Mouse (Mus musculus) heart, postnatal 25 days (tissue): ENCODE results near the gene Dbp. TPM values are rescaled to one million over a fixed set of nuclear protein-coding genes. Genes with fewer than 3 reads are reported as not detected.

Source experiments
- DNase-seq: peaks from one replicate; pipeline ENCODE4 v3.0.0; 2022; ENCODE audit warnings: low spot score
- intact Hi-C: fragments of 180-260 bp; cut with DNase I; formaldehyde crosslinking; loops from one replicate; pipeline ENCODE4 v1.15.1; 2025
- total RNA-seq, 2 experiments: library from RNA; stranded (reverse); gene quantifications; 2 replicates each; pipeline ENCODE4 v1.2.3; 2021

Gene Dbp
- total RNA-seq, 2 experiments from 2014 or later = 13.6 to 153 TPM

DNA sequence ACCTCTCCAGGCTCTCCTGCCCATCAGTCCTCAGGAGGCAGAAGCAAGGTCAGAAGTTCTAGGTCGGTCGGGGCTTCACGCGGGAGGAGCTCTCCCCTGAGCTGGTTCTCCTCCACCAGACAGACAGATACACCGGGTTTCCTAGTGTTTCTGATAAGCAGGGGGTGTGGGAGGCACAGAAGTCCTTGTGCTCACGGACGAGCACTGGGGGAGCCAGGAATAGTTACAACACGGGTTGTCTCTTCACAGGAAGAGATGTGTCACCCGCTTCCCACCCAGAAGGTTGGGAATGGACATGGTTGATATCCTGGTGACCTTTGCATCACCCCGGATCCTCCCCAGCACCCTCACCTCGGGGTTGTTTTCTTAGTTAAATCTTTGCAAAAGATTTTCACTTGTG, 15.1 kb upstream of the Dbp start:
- intact Hi-C loops = loop anchor here (10.0 kb wide), 1 partner anchor 215 kb away; no protein-coding TSS in a partner anchor

DNA sequence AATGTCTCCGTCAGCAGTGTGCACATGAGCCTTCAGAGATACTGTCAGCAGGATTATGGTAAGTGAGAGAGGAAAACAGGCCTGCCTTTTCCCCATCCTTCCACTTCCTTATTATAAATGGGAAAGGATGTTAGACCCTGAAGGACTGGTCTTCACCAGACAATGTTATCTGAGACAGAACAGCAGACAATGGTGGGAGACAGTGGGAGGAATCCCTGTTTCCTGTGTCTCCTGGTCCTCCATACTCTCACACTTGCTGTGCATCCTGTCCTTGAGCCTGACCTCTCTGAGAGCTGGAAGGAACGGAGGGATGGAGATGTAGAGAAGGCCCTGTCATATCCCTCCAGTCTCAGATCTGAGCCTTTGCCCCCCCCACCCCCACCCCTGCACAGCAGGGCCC, 12.5 kb upstream of the Dbp start:
- no peak for DNase-seq
- intact Hi-C loops = no loop called here

More for the DNA sequence above, 15.1 kb upstream of the Dbp start:
- DNase-seq = no peak

GRCm38 (mm10) chr7:45693921-45694591, 10.8 kb upstream of the Dbp start, which contains the start of gene Sec1:
Gene Sec1, minus strand, starts transcription at chr7:45694402.
- DNase-seq = no peak
- intact Hi-C loops = no loop called here

DNA sequence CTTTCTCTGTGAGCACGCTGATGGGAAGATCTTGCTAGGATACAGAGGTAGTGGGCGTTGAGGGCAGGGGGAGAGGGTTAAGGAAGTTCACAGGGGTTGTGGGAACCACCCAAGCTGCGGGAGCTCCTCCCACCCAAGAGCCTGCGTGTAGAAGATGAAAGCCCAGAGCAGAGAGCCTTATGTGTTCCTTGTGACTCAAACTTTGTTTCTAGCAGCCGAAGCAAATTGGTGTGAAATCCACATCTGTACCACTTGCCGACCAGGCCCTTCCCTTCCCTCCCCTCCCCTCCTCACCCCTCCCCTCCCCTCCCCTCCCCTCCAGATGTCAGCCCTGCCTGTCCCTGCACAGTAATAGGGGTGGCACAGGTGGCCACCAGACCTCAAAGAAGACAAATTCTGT, 9.8 kb upstream of the Dbp start:
- intact Hi-C loops = no loop called here
- DNase-seq = no peak

GRCm38 (mm10) chr7:45697894-45698293, 7.0 kb upstream of the Dbp start:
- intact Hi-C loops = no loop called here
- no peak for DNase-seq

- no peak for DNase-seq
- intact Hi-C loops = no loop called here
Measured at GRCm38 (mm10) chr7:45699523-45700141, 5.3 kb upstream of the Dbp start, which contains the start of gene Car11. Gene Car11, plus strand, starts transcription at chr7:45699843.

DNA sequence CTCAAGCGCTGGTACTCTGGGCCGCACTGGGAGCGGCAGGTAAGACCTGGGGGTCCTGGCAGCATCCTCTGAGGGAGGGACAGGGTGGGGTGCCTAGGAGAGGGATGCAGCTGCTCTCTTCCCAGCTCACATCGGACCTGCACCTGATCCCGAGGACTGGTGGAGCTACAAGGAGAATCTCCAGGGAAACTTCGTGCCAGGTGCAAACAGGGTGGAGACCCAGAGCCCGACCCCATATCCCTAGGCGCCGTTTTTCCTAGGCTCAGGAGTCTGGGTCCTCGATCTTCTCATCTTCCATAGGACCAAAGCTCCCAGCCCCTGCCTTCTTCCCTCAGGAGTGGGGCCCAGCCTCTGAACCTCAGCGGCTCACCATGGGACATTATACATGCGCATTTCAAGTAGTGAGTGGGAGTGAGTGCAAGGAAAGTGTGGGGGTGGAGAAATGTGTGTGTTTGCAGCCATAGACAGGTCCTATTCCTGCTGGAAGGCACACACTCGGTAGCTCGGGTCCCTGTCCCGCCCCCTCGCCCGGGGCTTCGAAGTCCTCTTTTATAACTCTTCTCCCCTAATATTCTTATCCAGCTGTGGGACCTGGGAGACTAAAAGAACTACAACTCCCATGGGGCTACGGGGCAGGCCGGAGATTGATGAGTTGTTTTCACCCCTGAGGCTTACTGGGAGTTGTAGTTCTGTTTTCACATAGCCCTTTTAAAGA, 4.4 kb upstream of the Dbp start:
- intact Hi-C loops = no loop called here
- peak; percentile 69 for DNase-seq

GRCm38 (mm10) chr7:45701072-45701471, 3.8 kb upstream of the Dbp start:
- no peak for DNase-seq
- intact Hi-C loops = no loop called here

GRCm38 (mm10) chr7:45701607-45702006, 3.3 kb upstream of the Dbp start:
- intact Hi-C loops = no loop called here
- DNase-seq = no peak

GRCm38 (mm10) chr7:45702316-45702715, 2.6 kb upstream of the Dbp start:
- intact Hi-C loops = no loop called here
- no peak for DNase-seq

DNA sequence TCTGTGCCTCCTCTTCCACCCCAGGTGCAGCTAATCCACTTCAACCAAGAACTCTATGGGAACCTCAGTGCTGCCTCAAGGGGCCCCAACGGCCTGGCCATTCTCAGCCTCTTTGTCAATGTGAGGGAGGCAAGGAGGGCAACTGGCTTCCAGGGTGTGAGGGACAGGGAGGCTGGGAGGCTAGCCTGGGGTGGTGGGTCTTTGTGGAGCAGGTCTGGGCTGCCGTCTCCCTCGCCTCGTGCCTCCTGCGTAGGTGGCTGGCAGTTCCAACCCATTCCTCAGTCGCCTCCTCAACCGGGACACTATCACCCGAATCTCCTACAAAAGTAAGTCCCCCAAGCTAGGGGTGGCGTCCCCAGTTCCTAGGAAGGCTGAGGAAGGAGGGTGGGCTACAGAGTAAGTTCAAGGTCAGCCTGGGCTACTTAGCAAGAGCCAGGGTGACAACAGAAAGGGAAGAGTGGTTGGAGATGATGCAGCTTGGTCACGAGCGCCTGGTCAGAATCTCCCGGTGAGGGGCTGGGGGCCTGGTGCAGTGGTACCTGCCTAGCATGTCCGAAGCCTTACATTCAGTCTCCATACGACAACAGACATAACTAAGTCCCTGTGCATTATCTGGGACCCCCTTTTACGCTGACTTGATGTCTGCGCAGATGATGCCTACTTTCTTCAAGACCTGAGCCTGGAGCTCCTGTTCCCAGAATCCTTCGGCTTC, 1.9 kb upstream of the Dbp start:
- no peak for DNase-seq
- intact Hi-C loops = no loop called here

DNA sequence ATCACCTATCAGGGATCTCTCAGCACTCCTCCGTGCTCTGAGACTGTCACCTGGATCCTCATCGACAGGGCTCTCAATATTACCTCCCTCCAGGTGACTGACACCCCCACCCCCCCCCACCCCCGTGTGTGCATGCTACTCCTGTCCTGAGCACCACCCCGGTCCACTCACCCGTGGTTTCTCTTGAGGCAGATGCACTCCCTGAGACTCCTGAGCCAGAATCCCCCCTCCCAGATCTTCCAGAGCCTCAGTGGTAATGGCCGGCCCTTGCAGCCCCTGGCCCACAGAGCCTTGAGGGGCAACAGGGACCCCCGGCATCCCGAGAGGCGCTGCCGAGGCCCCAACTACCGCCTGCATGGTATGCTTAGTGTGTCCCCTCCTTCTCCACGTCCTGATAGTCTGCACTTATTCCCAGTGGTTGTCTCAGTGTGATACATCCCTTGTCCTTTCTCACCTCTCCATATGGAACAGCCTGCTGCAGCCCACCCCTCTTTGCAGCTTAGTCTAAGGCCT, 1.3 kb upstream of the Dbp start:
- no peak for DNase-seq
- intact Hi-C loops = no loop called here

DNA sequence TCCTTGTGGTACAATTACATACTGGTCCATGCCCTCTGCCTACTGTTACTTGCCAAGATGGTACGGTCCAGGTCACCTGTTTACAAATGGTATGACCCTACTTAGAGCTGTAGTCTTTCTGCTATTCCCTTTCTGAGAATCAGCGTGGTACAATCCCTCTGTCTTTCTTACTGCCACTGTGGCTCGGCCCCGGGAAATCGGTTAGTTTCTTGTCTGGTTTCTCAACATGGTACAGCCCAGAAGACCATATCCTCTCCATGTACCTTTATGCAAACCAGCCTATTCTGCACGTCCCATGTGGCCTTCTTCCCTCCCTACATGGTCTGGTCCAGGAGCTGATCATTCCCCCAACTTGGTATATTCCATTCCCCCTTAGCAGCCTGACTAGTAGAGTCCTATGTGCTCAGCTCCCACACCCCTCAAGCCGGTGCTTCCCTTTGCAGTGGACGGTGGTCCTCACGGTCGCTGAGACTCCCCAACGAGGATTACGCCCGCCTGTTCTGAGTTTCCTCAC, 785 bp upstream of the Dbp start:
- intact Hi-C loops = no loop called here
- peak; percentile 61 for DNase-seq

DNA sequence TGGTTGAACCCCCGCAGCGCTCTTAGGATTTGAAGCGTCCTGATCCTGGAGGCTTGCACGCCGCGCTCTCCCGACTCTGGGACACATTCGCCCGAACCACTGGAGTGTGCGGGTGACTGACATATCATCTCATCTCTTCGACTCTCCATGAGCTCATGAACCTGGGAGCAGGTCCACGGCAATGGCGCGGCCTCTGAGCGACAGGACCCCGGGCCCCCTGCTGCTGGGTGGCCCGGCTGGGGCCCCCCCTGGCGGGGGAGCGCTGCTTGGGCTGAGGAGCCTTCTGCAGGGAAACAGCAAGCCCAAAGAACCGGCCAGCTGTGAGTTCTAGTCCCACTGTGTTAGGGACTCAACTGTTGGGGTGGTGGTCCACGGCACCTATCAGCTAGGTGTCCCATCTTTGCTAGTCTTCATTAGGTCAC, 566 bp downstream of the Dbp start:
- no peak for DNase-seq
- intact Hi-C loops = no loop called here

DNA sequence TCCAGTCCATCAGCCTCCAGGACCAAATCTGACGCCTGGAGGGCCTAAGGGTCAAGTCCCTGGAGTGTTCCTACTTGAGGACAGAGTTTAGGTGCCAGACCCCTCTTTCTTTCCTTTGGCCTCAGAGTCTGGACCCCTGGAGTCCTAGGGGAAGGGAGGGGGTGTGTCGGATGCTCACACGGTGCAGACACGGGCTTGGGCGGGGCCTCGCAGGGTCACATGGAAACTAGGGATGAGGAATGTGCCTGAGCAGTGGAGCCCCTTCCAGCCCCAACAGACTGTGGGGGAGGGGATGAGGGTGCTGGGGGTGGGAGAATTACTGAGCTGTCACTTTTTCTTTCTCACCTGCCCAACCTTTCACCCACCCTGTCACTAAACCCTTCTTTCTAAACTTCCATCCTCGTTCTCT, 989 bp downstream of the Dbp start:
- peak; percentile 91 for DNase-seq
- intact Hi-C loops = no loop called here

DNA sequence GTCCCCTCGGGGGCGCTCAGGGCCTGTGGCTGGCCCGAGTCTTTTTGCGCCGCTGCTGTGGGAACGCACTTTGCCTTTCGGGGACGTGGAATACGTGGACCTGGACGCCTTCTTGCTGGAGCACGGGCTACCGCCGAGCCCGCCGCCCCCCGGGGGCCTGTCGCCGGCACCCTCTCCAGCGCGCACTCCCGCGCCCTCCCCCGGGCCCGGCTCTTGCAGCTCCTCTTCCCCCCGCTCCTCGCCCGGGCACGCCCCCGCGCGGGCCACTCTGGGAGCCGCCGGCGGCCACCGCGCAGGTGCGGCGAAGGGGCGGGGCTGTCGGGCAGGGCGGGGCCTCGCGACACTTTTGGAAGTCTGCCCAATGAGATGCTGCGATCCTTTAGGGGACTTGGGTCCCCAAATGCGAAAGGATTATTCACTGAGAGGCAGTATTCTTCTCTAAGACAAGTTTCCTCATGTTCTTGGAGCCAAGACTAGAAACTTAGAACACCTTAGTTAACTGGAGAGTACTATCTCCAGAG, 1.9 kb downstream of the Dbp start:
- peak; percentile 87 for DNase-seq
- intact Hi-C loops = no loop called here

GRCm38 (mm10) chr7:45707375-45707967, 2.6 kb downstream of the Dbp start:
- intact Hi-C loops = no loop called here

DNA sequence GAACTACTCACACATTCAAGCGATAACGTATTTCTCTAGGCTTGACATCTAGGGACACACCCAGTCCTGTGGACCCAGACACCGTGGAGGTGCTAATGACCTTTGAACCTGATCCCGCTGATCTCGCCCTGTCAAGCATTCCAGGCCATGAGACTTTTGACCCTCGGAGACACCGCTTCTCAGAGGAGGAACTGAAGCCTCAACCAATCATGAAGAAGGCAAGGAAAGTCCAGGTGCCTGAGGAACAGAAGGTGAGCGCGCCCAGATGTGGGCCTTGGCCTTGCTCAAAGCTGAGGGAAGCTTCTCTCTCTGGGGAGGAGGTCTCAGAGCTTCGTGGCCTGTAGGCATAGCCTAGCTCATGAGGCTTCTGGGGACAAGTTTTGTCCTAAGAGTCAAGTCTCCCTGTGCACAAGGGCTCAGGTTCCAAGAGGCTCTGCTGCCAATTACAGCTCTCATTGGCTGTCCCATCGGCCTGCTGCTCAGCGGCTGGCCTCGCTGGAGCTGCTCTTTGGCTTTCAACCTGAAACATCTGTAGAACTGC, 3.4 kb downstream of the Dbp start:
- DNase-seq = no peak
- intact Hi-C loops = no loop called here

More at GRCm38 (mm10) chr7:45707375-45707967, 2.6 kb downstream of the Dbp start:
- DNase-seq = peak; percentile 98

GRCm38 (mm10) chr7:45709036-45709435, 4.1 kb downstream of the Dbp start:
- DNase-seq = no peak
- intact Hi-C loops = no loop called here
